In the genomic region with DNA sequence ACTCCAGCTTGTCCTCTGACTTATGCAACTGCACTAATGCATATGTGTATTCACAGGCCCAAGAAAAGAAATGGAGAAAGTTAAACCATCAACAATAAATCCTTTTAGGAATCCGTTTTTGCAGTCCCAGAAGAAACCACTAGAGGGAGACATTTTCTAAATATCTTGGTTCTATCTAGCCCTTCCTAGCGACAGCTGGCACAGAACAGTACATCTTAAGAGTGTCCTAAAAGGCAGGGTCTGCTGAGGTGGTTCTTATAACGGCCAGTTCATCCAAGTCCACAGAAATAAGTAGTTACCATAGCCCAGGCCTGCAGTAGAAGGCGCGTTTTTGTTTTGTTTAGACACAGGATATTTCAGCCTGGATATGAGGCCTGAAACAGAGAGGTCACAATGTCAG, we compare ENCODE assay signal across 8 mouse cellular contexts. TPM values are rescaled to one million over a fixed set of nuclear protein-coding genes. Genes with fewer than 3 reads are reported as not detected.
DNase-seq lines count a peak whose midpoint lies in the region; ATAC-seq and TF ChIP-seq lines count a peak whose summit lies in the region.

No protein-coding gene starts in this region.

- no peak for TF ChIP-seq EP300 in liver, postnatal 0 days (IDR thresholded peaks at IDR 0.05; ENCODE audit: low read depth)

- no peak for DNase-seq in forebrain, embryonic 10.5 days (ENCODE audit: extremely low spot score, low spot score)
- peak; percentile 2 for DNase-seq in liver, embryonic 13.5 days
- no peak for DNase-seq in liver, embryonic 11.5 days (ENCODE audit: low spot score)
- no peak for DNase-seq in Patski (ENCODE audit: low read depth, low spot score)
- DNase-seq in embryonic facial prominence, embryonic 14.5 days (ENCODE audit: low spot score) = peak; percentile 65
- no peak for DNase-seq in liver, postnatal 0 days
- DNase-seq in thymus, postnatal 4 days = peak; percentile 7

- H3K27me3 ChIP-seq in forebrain, embryonic 13.5 days = no peaks in the 10 kb centered on the region
- H3K27me3 ChIP-seq in forebrain, embryonic 10.5 days (ENCODE audit: poor library complexity, severe bottlenecking) = no peaks in the 10 kb centered on the region
- H3K27me3 ChIP-seq in liver, embryonic 13.5 days = no peaks in the 10 kb centered on the region
- no peaks in the 10 kb centered on the region for H3K27me3 ChIP-seq in liver, embryonic 11.5 days (replicated peaks; ENCODE audit: control insufficient read depth, insufficient read depth, low read length)
- no peaks in the 10 kb centered on the region for H3K27me3 ChIP-seq in Patski
- no peaks in the 10 kb centered on the region for H3K27me3 ChIP-seq in embryonic facial prominence, embryonic 14.5 days (replicated peaks; ENCODE audit: control insufficient read depth, insufficient read depth, low read length)
- no peaks in the 10 kb centered on the region for H3K27me3 ChIP-seq in liver, postnatal 0 days (ENCODE audit: insufficient read depth, low read length)

- H3K27ac ChIP-seq in forebrain, embryonic 13.5 days = no peak overlapping the region
- H3K27ac ChIP-seq in forebrain, embryonic 10.5 days = no peak overlapping the region
- H3K27ac ChIP-seq in liver, embryonic 13.5 days = no peak overlapping the region
- H3K27ac ChIP-seq in liver, embryonic 11.5 days (ENCODE audit: low read depth, low read length) = no peak overlapping the region
- no peak overlapping the region for H3K27ac ChIP-seq in embryonic facial prominence, embryonic 14.5 days (replicated peaks; ENCODE audit: low read depth, low read length)
- no peak overlapping the region for H3K27ac ChIP-seq in liver, postnatal 0 days (ENCODE audit: low read depth)

- WGBS in forebrain, embryonic 13.5 days = 26% methylated on average over 5 of the region's 5 CpGs
- 23% methylated on average over 5 of the region's 5 CpGs for WGBS in forebrain, embryonic 10.5 days
- WGBS in liver, embryonic 13.5 days (ENCODE audit: insufficient replicate concordance) = 16% methylated on average over 5 of the region's 5 CpGs
- WGBS in liver, embryonic 11.5 days = 21% methylated on average over 5 of the region's 5 CpGs
- WGBS in embryonic facial prominence, embryonic 14.5 days = 16% methylated on average over 5 of the region's 5 CpGs
- WGBS in liver, postnatal 0 days (ENCODE audit: insufficient replicate concordance) = 18% methylated on average over 5 of the region's 5 CpGs

- H3K9ac ChIP-seq in forebrain, embryonic 13.5 days = no peak overlapping the region
- no peak overlapping the region for H3K9ac ChIP-seq in liver, embryonic 13.5 days
- H3K9ac ChIP-seq in liver, embryonic 11.5 days (ENCODE audit: low read depth, low read length) = no peak overlapping the region
- H3K9ac ChIP-seq in embryonic facial prominence, embryonic 14.5 days (ENCODE audit: low read depth, low read length) = no peak overlapping the region
- no peak overlapping the region for H3K9ac ChIP-seq in liver, postnatal 0 days (replicated peaks)

- H3K4me3 ChIP-seq in forebrain, embryonic 13.5 days = no peak overlapping the region
- H3K4me3 ChIP-seq in forebrain, embryonic 10.5 days = no peak overlapping the region
- no peak overlapping the region for H3K4me3 ChIP-seq in liver, embryonic 13.5 days (replicated peaks)
- H3K4me3 ChIP-seq in liver, embryonic 11.5 days (ENCODE audit: low read depth, low read length) = no peak overlapping the region
- H3K4me3 ChIP-seq in embryonic facial prominence, embryonic 14.5 days (ENCODE audit: low read depth, low read length) = no peak overlapping the region
- no peak overlapping the region for H3K4me3 ChIP-seq in liver, postnatal 0 days (ENCODE audit: low read depth, low read length)

- no peaks in the 10 kb centered on the region for H3K9me3 ChIP-seq in forebrain, embryonic 13.5 days (replicated peaks)
- H3K9me3 ChIP-seq in forebrain, embryonic 10.5 days = no peaks in the 10 kb centered on the region
- H3K9me3 ChIP-seq in liver, embryonic 13.5 days (replicated peaks) = no peaks in the 10 kb centered on the region
- no peaks in the 10 kb centered on the region for H3K9me3 ChIP-seq in liver, embryonic 11.5 days (ENCODE audit: control insufficient read depth, low read length)
- H3K9me3 ChIP-seq in embryonic facial prominence, embryonic 14.5 days (ENCODE audit: control insufficient read depth, low read length) = no peaks in the 10 kb centered on the region
- no peaks in the 10 kb centered on the region for H3K9me3 ChIP-seq in liver, postnatal 0 days (ENCODE audit: low read length)

- no peak overlapping the region for H3K4me2 ChIP-seq in forebrain, embryonic 13.5 days
- no peak overlapping the region for H3K4me2 ChIP-seq in liver, embryonic 13.5 days
- H3K4me2 ChIP-seq in liver, embryonic 11.5 days = no peak overlapping the region
- no peak overlapping the region for H3K4me2 ChIP-seq in embryonic facial prominence, embryonic 14.5 days (ENCODE audit: low read depth, low read length)
- H3K4me2 ChIP-seq in liver, postnatal 0 days (ENCODE audit: low read depth, low read length) = no peak overlapping the region

- CTCF ChIA-PET in Patski (lab: Charles Lee) = interaction anchor here (0.8 to 1.4 kb wide), 3 partner anchors 10 to 32 kb away, joined by 3 read pairs; partner anchors contain the start of genes Btk and Timm8a1

- TF ChIP-seq CTCF in Patski (IDR thresholded peaks at IDR 0.05) = peak; percentile 67
- peak; percentile 69 for TF ChIP-seq CTCF in liver, postnatal 0 days (IDR thresholded peaks at IDR 0.05; ENCODE audit: low read depth)

- POLR2A ChIA-PET in Patski (lab: Charles Lee) = no interaction called here

- H3K36me3 ChIP-seq in forebrain, embryonic 13.5 days (ENCODE audit: poor library complexity, severe bottlenecking) = no peaks in the 10 kb centered on the region
- no peaks in the 10 kb centered on the region for H3K36me3 ChIP-seq in forebrain, embryonic 10.5 days (replicated peaks)
- H3K36me3 ChIP-seq in liver, embryonic 13.5 days = peaks cover 9% of the 10 kb centered on the region
- no peaks in the 10 kb centered on the region; the same call in 1 of the 2 replicates for H3K36me3 ChIP-seq in liver, embryonic 11.5 days (ENCODE audit: control insufficient read depth, insufficient read depth, low read length)
- H3K36me3 ChIP-seq in embryonic facial prominence, embryonic 14.5 days (ENCODE audit: control insufficient read depth, insufficient read depth, low read length) = no peaks in the 10 kb centered on the region
- H3K36me3 ChIP-seq in liver, postnatal 0 days (replicated peaks; ENCODE audit: insufficient read depth, low read length) = no peaks in the 10 kb centered on the region; the same call in 1 of the 2 replicates

- no peaks in the 10 kb centered on the region for H3K4me1 ChIP-seq in forebrain, embryonic 13.5 days
- H3K4me1 ChIP-seq in forebrain, embryonic 10.5 days = no peaks in the 10 kb centered on the region
- H3K4me1 ChIP-seq in liver, embryonic 13.5 days (replicated peaks) = no peaks in the 10 kb centered on the region
- H3K4me1 ChIP-seq in liver, embryonic 11.5 days (replicated peaks; ENCODE audit: control insufficient read depth, insufficient read depth, low read length) = no peaks in the 10 kb centered on the region
- no peaks in the 10 kb centered on the region for H3K4me1 ChIP-seq in embryonic facial prominence, embryonic 14.5 days (ENCODE audit: control insufficient read depth, insufficient read depth, low read length)
- H3K4me1 ChIP-seq in liver, postnatal 0 days (ENCODE audit: insufficient read depth) = no peaks in the 10 kb centered on the region

- in situ Hi-C loops in Patski (cut with MboI; ENCODE audit: low pct_unique_long_range_greater_than_20kb) = no loop called here

- ATAC-seq in forebrain, embryonic 13.5 days = peak; percentile 53; the same call in 1 of the 2 replicates
- no peak for ATAC-seq in liver, embryonic 13.5 days (ENCODE audit: low read depth)
- no peak for ATAC-seq in liver, embryonic 11.5 days (replicated peaks; ENCODE audit: low FRiP score)
- no peak for ATAC-seq in Patski
- ATAC-seq in embryonic facial prominence, embryonic 14.5 days (ENCODE audit: low read depth) = no peak
- ATAC-seq in liver, postnatal 0 days = no peak

RNA-seq across cellular contexts. Expression of gene Timm8a1, which starts 9.2 kb away (rescaled TPM):
- 56.7 and 60.7 TPM in 2 replicates for polyA plus RNA-seq in forebrain, embryonic 13.5 days (2015; fragmentation: Nextera tagmentation; extraction: Ambion mirVana)
- polyA plus RNA-seq in forebrain, embryonic 10.5 days (2016; fragmentation: Nextera tagmentation; extraction: Ambion mirVana) = 114 and 116 TPM in 2 replicates
- 134 and 146 TPM in 2 replicates for polyA plus RNA-seq in liver, embryonic 13.5 days (2015; fragmentation: Nextera tagmentation; extraction: Ambion mirVana)
- polyA plus RNA-seq in liver, embryonic 11.5 days (2014; fragmentation: Nextera tagmentation; extraction: Ambion mirVana) = 194 and 200 TPM in 2 replicates
- polyA plus RNA-seq in Patski (2021) = 63.0 TPM
- polyA plus RNA-seq in embryonic facial prominence, embryonic 14.5 days (2014; fragmentation: Nextera tagmentation; extraction: Ambion mirVana) = 69.9 and 70.3 TPM in 2 replicates
- polyA plus RNA-seq in liver, postnatal 0 days (2015; fragmentation: Nextera tagmentation; extraction: Ambion mirVana) = 106 and 115 TPM in 2 replicates

RNA-seq across cellular contexts. Expression of gene Btk, which starts 32.5 kb away (rescaled TPM):
- 0.21 and 0.24 TPM in 2 replicates for polyA plus RNA-seq in forebrain, embryonic 13.5 days (2015; fragmentation: Nextera tagmentation; extraction: Ambion mirVana)
- polyA plus RNA-seq in forebrain, embryonic 10.5 days (2016; fragmentation: Nextera tagmentation; extraction: Ambion mirVana) = 0.81 and 1.2 TPM in 2 replicates
- 24.9 and 31.3 TPM in 2 replicates for polyA plus RNA-seq in liver, embryonic 13.5 days (2015; fragmentation: Nextera tagmentation; extraction: Ambion mirVana)
- polyA plus RNA-seq in liver, embryonic 11.5 days (2014; fragmentation: Nextera tagmentation; extraction: Ambion mirVana) = 40.2 and 43.5 TPM in 2 replicates
- not detected for polyA plus RNA-seq in Patski (2021)
- polyA plus RNA-seq in embryonic facial prominence, embryonic 14.5 days (2014; fragmentation: Nextera tagmentation; extraction: Ambion mirVana) = 1.4 and 2.1 TPM in 2 replicates
- polyA plus RNA-seq in liver, postnatal 0 days (2015; fragmentation: Nextera tagmentation; extraction: Ambion mirVana) = 10.9 and 11.9 TPM in 2 replicates

RNA-seq across cellular contexts. Expression of gene Rpl36a, which starts 34.6 kb away (rescaled TPM):
- polyA plus RNA-seq in forebrain, embryonic 13.5 days (2015; fragmentation: Nextera tagmentation; extraction: Ambion mirVana) = 264 and 325 TPM in 2 replicates
- polyA plus RNA-seq in forebrain, embryonic 10.5 days (2016; fragmentation: Nextera tagmentation; extraction: Ambion mirVana) = 338 and 356 TPM in 2 replicates
- polyA plus RNA-seq in liver, embryonic 13.5 days (2015; fragmentation: Nextera tagmentation; extraction: Ambion mirVana) = 398 and 420 TPM in 2 replicates
- 539 and 608 TPM in 2 replicates for polyA plus RNA-seq in liver, embryonic 11.5 days (2014; fragmentation: Nextera tagmentation; extraction: Ambion mirVana)
- 555 TPM for polyA plus RNA-seq in Patski (2021)
- 496 and 585 TPM in 2 replicates for polyA plus RNA-seq in embryonic facial prominence, embryonic 14.5 days (2014; fragmentation: Nextera tagmentation; extraction: Ambion mirVana)
- 306 and 323 TPM in 2 replicates for polyA plus RNA-seq in liver, postnatal 0 days (2015; fragmentation: Nextera tagmentation; extraction: Ambion mirVana)

RNA-seq across cellular contexts. Expression of gene Gla, which starts 50.0 kb away (rescaled TPM):
- polyA plus RNA-seq in forebrain, embryonic 13.5 days (2015; fragmentation: Nextera tagmentation; extraction: Ambion mirVana) = 3.6 and 4.2 TPM in 2 replicates
- 7.9 and 11.1 TPM in 2 replicates for polyA plus RNA-seq in forebrain, embryonic 10.5 days (2016; fragmentation: Nextera tagmentation; extraction: Ambion mirVana)
- 4.5 TPM in 2 replicates for polyA plus RNA-seq in liver, embryonic 13.5 days (2015; fragmentation: Nextera tagmentation; extraction: Ambion mirVana)
- polyA plus RNA-seq in liver, embryonic 11.5 days (2014; fragmentation: Nextera tagmentation; extraction: Ambion mirVana) = 8.4 and 8.9 TPM in 2 replicates
- polyA plus RNA-seq in Patski (2021) = 26.9 TPM
- 3.9 and 4.9 TPM in 2 replicates for polyA plus RNA-seq in embryonic facial prominence, embryonic 14.5 days (2014; fragmentation: Nextera tagmentation; extraction: Ambion mirVana)
- 2.8 and 3.2 TPM in 2 replicates for polyA plus RNA-seq in liver, postnatal 0 days (2015; fragmentation: Nextera tagmentation; extraction: Ambion mirVana)

RNA-seq across cellular contexts. Expression of gene Hnrnph2, which starts 50.1 kb away (rescaled TPM):
- polyA plus RNA-seq in forebrain, embryonic 13.5 days (2015; fragmentation: Nextera tagmentation; extraction: Ambion mirVana) = 204 and 206 TPM in 2 replicates
- polyA plus RNA-seq in forebrain, embryonic 10.5 days (2016; fragmentation: Nextera tagmentation; extraction: Ambion mirVana) = 232 and 239 TPM in 2 replicates
- 87.1 and 108 TPM in 2 replicates for polyA plus RNA-seq in liver, embryonic 13.5 days (2015; fragmentation: Nextera tagmentation; extraction: Ambion mirVana)
- polyA plus RNA-seq in liver, embryonic 11.5 days (2014; fragmentation: Nextera tagmentation; extraction: Ambion mirVana) = 134 and 153 TPM in 2 replicates
- 133 TPM for polyA plus RNA-seq in Patski (2021)
- 93.9 and 97.4 TPM in 2 replicates for polyA plus RNA-seq in embryonic facial prominence, embryonic 14.5 days (2014; fragmentation: Nextera tagmentation; extraction: Ambion mirVana)
- 50.6 and 55.7 TPM in 2 replicates for polyA plus RNA-seq in liver, postnatal 0 days (2015; fragmentation: Nextera tagmentation; extraction: Ambion mirVana)

Comparison
In these comparisons a context has a peak if more than half of its experiments do, and no peak if none do; other contexts are left out.
1. DNase-seq: peak in liver, embryonic 13.5 days (single experiment), embryonic facial prominence, embryonic 14.5 days (single experiment) and thymus, postnatal 4 days (single experiment); none in forebrain, embryonic 10.5 days (single experiment), liver, embryonic 11.5 days (single experiment), Patski (single experiment) and liver, postnatal 0 days (single experiment).